Mouse (Mus musculus): ENCODE data around the gene Tnni2.

GRCm38 (mm10) chr7:142470808-142471413, 29.3 kb downstream of the Tnni2 start:
- TF ChIP-seq CTCF (IDR thresholded peaks at IDR 0.05; ENCODE audit: borderline replicate concordance, extremely low read depth, insufficient read depth, insufficient read length) (no peak), POLR2A (IDR thresholded peaks at IDR 0.05; ENCODE audit: borderline replicate concordance, extremely low read depth, insufficient read depth, insufficient read length, poor library complexity, severe bottlenecking) (no peak)

All from brain, embryonic 14.5 days (tissue).